Mouse (Mus musculus) CH12.LX (cell line): Measurements from ENCODE around the gene Brms1l. TPM values are rescaled to one million over a fixed set of nuclear protein-coding genes. Genes with fewer than 3 reads are reported as not detected.
A peak's percentile ranks its signal among the peaks of the same experiment; 100 is the strongest.

ENCODE experiments used
- DNase-seq: peaks from one replicate; pipeline ENCODE4 v3.0.0-alpha.2; 2013; ENCODE audit errors: extremely low read depth
- H3K27ac ChIP-seq: 2 replicates; pipeline ENCODE4 v1.5.1; 2012; ENCODE audit warnings: low read depth, mild to moderate bottlenecking, control low read depth, moderate library complexity; ENCODE audit not compliant: insufficient read depth
- H3K27me3 ChIP-seq: replicated peaks from 2 replicates; pipeline ENCODE3; 2012; ENCODE audit warnings: inconsistent platforms
- H3K36me3 ChIP-seq, 2 experiments: replicated peaks in 1 of 2; 2 replicates each; pipeline versions ENCODE3 to v1.6.1; 2012; ENCODE audit warnings: inconsistent platforms in 1 of 2, low read length in 1 of 2, mild to moderate bottlenecking in 1 of 2, mixed read lengths in 1 of 2, moderate library complexity in 1 of 2; ENCODE audit not compliant: control insufficient read depth in 1 of 2, insufficient read depth in 1 of 2
- H3K4me1 ChIP-seq, 2 experiments: 2 replicates each; pipeline ENCODE4 v1.6.1; 2012; ENCODE audit warnings: inconsistent platforms in 1 of 2, moderate library complexity in 1 of 2; ENCODE audit not compliant: insufficient read depth in 2 of 2, control insufficient read depth in 1 of 2
- H3K4me2 ChIP-seq: 2 replicates; pipeline ENCODE4 v1.6.1; 2012; ENCODE audit warnings: low read depth, mild to moderate bottlenecking, control low read depth; ENCODE audit not compliant: poor library complexity, insufficient read depth, severe bottlenecking
- H3K4me3 ChIP-seq, 3 experiments: fragments of 150-350 bp in 1 of 3; sonication (generic) in 1 of 3; replicated peaks in 1 of 3; 2 replicates each; pipeline versions ENCODE3 to v1.5.1; 2011 to 2012; ENCODE audit warnings: low read depth in 2 of 3, low read length in 2 of 3, mild to moderate bottlenecking in 2 of 3, moderate library complexity in 2 of 3, control low read depth in 1 of 3, improper control_type of control experiment in 1 of 3, inconsistent platforms in 1 of 3, mixed read lengths in 1 of 3; ENCODE audit not compliant: poor library complexity in 1 of 3
- H3K79me2 ChIP-seq: replicated peaks from 2 replicates; pipeline ENCODE4 v1.6.1; 2012; ENCODE audit warnings: mild to moderate bottlenecking, moderate library complexity; ENCODE audit not compliant: control insufficient read depth, poor library complexity, insufficient read depth, severe bottlenecking; ENCODE audit errors: extremely low read depth
- H3K9ac ChIP-seq: 2 replicates; pipeline ENCODE4 v1.6.1; 2012; ENCODE audit warnings: low read depth, mild to moderate bottlenecking, control low read depth, moderate library complexity; ENCODE audit not compliant: insufficient read depth
- H3K9me3 ChIP-seq: replicated peaks from 2 replicates; pipeline ENCODE3; 2012; ENCODE audit warnings: low read length, inconsistent platforms, mixed read lengths
- CHD2 ChIP-seq: IDR thresholded peaks from 2 replicates; pipeline ENCODE4 v1.6.1; 2011; ENCODE audit warnings: low read length, improper control_type of control experiment
- CTCF ChIP-seq, 2 experiments: IDR thresholded peaks in 1 of 2; conservative IDR thresholded peaks in 1 of 2; 2 replicates each; pipeline ENCODE4 v1.5.1; 2011 to 2012; ENCODE audit warnings: low read depth in 2 of 2, low read length in 2 of 2, improper control_type of control experiment in 1 of 2, inconsistent platforms in 1 of 2, mild to moderate bottlenecking in 1 of 2, moderate library complexity in 1 of 2
- ELF1 ChIP-seq: IDR thresholded peaks from 2 replicates; pipeline ENCODE4 v1.6.1; 2014; ENCODE audit warnings: low read depth, mild to moderate bottlenecking, inconsistent platforms, low read length, improper control_type of control experiment
- EP300 ChIP-seq: IDR thresholded peaks from 2 replicates; pipeline ENCODE4 v1.6.1; 2011; ENCODE audit warnings: low read length, improper control_type of control experiment
- JUN ChIP-seq: IDR thresholded peaks from 2 replicates; pipeline ENCODE4 v1.6.1; 2011; ENCODE audit warnings: low read depth, mild to moderate bottlenecking, low read length, improper control_type of control experiment, moderate library complexity; ENCODE audit not compliant: insufficient read depth
- KAT2A ChIP-seq: IDR thresholded peaks from 2 replicates; pipeline ENCODE4 v1.6.1; 2012; ENCODE audit warnings: low read length, improper control_type of control experiment, inconsistent platforms; ENCODE audit not compliant: insufficient replicate concordance
- MAFK ChIP-seq: IDR thresholded peaks from 2 replicates; pipeline ENCODE4 v1.6.1; 2011; ENCODE audit warnings: low read length, improper control_type of control experiment; ENCODE audit not compliant: insufficient replicate concordance
- MEF2A ChIP-seq: IDR thresholded peaks from 2 replicates; pipeline ENCODE4 v1.6.1; 2014; ENCODE audit warnings: low read depth, mild to moderate bottlenecking, inconsistent platforms, low read length, improper control_type of control experiment, borderline replicate concordance
- MXI1 ChIP-seq: IDR thresholded peaks from 2 replicates; pipeline ENCODE4 v1.6.1; 2011; ENCODE audit warnings: mild to moderate bottlenecking, low read depth, low read length, improper control_type of control experiment
- MYC ChIP-seq: IDR thresholded peaks from 2 replicates; pipeline ENCODE4 v1.6.1; 2011; ENCODE audit warnings: low read depth, mild to moderate bottlenecking, improper control_type of control experiment, low read length
- NELFE ChIP-seq: IDR thresholded peaks from 2 replicates; pipeline ENCODE4 v1.6.1; 2011; ENCODE audit warnings: low read depth, low read length, improper control_type of control experiment
- NRF1 ChIP-seq: IDR thresholded peaks from 2 replicates; pipeline ENCODE4 v1.6.1; 2014; ENCODE audit warnings: low read depth, mild to moderate bottlenecking, inconsistent platforms, low read length, improper control_type of control experiment, moderate library complexity
- POLR2AphosphoS2 ChIP-seq: IDR thresholded peaks from 2 replicates; pipeline ENCODE4 v1.6.1; 2011; ENCODE audit warnings: low read depth, low read length, improper control_type of control experiment
- RCOR1 ChIP-seq: conservative IDR thresholded peaks from 2 replicates; pipeline ENCODE4 v1.6.1; 2012; ENCODE audit warnings: low read depth, mild to moderate bottlenecking, inconsistent platforms, low read length, improper control_type of control experiment
- SIN3A ChIP-seq: IDR thresholded peaks from 2 replicates; pipeline ENCODE4 v1.6.1; 2012; ENCODE audit warnings: low read length, improper control_type of control experiment, inconsistent platforms
- SMC3 ChIP-seq: IDR thresholded peaks from 2 replicates; pipeline ENCODE4 v1.6.1; 2011; ENCODE audit warnings: low read depth, low read length, improper control_type of control experiment
- UBTF ChIP-seq: IDR thresholded peaks from 2 replicates; pipeline ENCODE4 v1.6.1; 2012; ENCODE audit warnings: low read depth, mild to moderate bottlenecking, inconsistent platforms, low read length, improper control_type of control experiment, moderate library complexity
- USF2 ChIP-seq: conservative IDR thresholded peaks from 2 replicates; pipeline ENCODE4 v1.6.1; 2011; ENCODE audit warnings: low read depth, low read length, improper control_type of control experiment
- ZKSCAN1 ChIP-seq: IDR thresholded peaks from 2 replicates; pipeline ENCODE4 v1.6.1; 2012; ENCODE audit warnings: low read depth, inconsistent platforms, low read length, improper control_type of control experiment, borderline replicate concordance
- ZNF384 ChIP-seq: IDR thresholded peaks from 2 replicates; pipeline ENCODE4 v1.6.1; 2012; ENCODE audit warnings: low read depth, low read length, improper control_type of control experiment, inconsistent platforms
- dilution Hi-C: fragments of 300-500 bp; cut with MboI; formaldehyde crosslinking; loops from 2 replicates; pipeline ENCODE4 v1.14.3; 2020; ENCODE audit warnings: low sequenced_read_pairs; ENCODE audit not compliant: extremely low pct_unique_long_range_greater_than_20kb, extremely low pct_ligation_motif_present
- in situ Hi-C: fragments of 300-500 bp; cut with MboI; formaldehyde crosslinking; loops from 3 replicates; pipeline ENCODE4 v1.14.3; 2019; ENCODE audit warnings: low sequenced_read_pairs, low pct_ligation_motif_present, low pct_unique_long_range_greater_than_20kb, mixed read lengths
- polyA plus RNA-seq: library from polyadenylated mRNA; unstranded; fragments of >175 nt; gene quantifications from 2 replicates; pipeline ENCODE4 v1.2.1, GENCODE M21; 2012; ENCODE audit warnings: low read depth; ENCODE audit not compliant: insufficient read length
- total RNA-seq, 2 experiments: library from RNA; depleted of rRNA; stranded (reverse); fragments of 300-350 nt in 1 of 2; fragments of >200 nt in 1 of 2; gene quantifications; 2 replicates each; pipeline ENCODE4 v1.2.3; 2012 to 2014

Brms1l gene
- total and polyA plus RNA-seq, 3 experiments: 17.8 to 32.6 (median 18.9) TPM

GRCm38 (mm10) chr12:55820661-55821314, 15.3 kb upstream of the Brms1l start, which contains the start of gene Ralgapa1 (continued):
- peak; percentile 55; the same call in 1 of the 2 replicates for TF ChIP-seq MEF2A
- TF ChIP-seq ZNF384: no peak
- peak; percentile 47; the same call in 1 of the 2 replicates for TF ChIP-seq ELF1
- no peak for TF ChIP-seq JUN
- TF ChIP-seq USF2: no peak
- no peak for TF ChIP-seq SMC3
- peak; percentile 97 for TF ChIP-seq UBTF
- TF ChIP-seq MXI1: peak; percentile 69
- no peak for TF ChIP-seq MYC

GRCm38 (mm10) chr12:55824027-55824426, 12.1 kb upstream of the Brms1l start:
- Histone ChIP-seq H3K9ac (no peak overlapping the region), H3K4me3 (no peak overlapping the region), H3K27me3 (no peaks in the 10 kb centered on the region), H3K9me3 (peaks cover 5% of the 10 kb centered on the region), H3K4me2 (no peak overlapping the region), H3K4me1 (peaks cover under 1 to 7% of the 10 kb centered on the region in 2 experiments; a peak in 3 of 4 replicates), H3K27ac (no peak overlapping the region), H3K79me2 (peaks cover 3% of the 10 kb centered on the region; the same call in 1 of the 2 replicates)
- dilution Hi-C loops: no loop called here
- in situ Hi-C loops: no loop called here
- DNase-seq: no peak
- no peak for TF ChIP-seq ZKSCAN1
- no peak for TF ChIP-seq SIN3A
- no peak for TF ChIP-seq KAT2A
- no peak for TF ChIP-seq RCOR1
- TF ChIP-seq, all 38 proteins: peak for 0
- H3K36me3 ChIP-seq: no peaks in the 10 kb centered on the region

- H3K4me3 ChIP-seq: no peak overlapping the region
- H3K4me2 ChIP-seq: no peak overlapping the region
- no peak for DNase-seq
- H3K27me3 ChIP-seq: no peaks in the 10 kb centered on the region
- H3K79me2 ChIP-seq: no peaks in the 10 kb centered on the region
- H3K36me3 ChIP-seq: no peaks in the 10 kb centered on the region
- H3K9ac ChIP-seq: no peak overlapping the region
- no peak overlapping the region for H3K27ac ChIP-seq
- dilution Hi-C loops: no loop called here
- peaks cover 5% of the 10 kb centered on the region for H3K9me3 ChIP-seq
- no peaks in the 10 kb centered on the region for H3K4me1 ChIP-seq
- TF ChIP-seq MAFK (no peak), CHD2 (no peak), CTCF (conservative IDR thresholded peaks at IDR 0.05 in 1 of 2, IDR thresholded peaks at IDR 0.05 in 1 of 2; ENCODE audit: low read depth in 2 of 2, low read length in 2 of 2) (peak in 1 of 2 experiments; percentile 12; a peak in 1 of 4 replicates), EP300 (no peak), NRF1 (no peak), POLR2AphosphoS2 (no peak), RCOR1 (no peak), NELFE (no peak)
- TF ChIP-seq, all 38 proteins: peak for 1
- in situ Hi-C loops: no loop called here
Measured at GRCm38 (mm10) chr12:55825537-55825936, 10.6 kb upstream of the Brms1l start.
